Mouse (Mus musculus): Measurements from ENCODE around the gene Scd3. TPM values are rescaled to one million over a fixed set of nuclear protein-coding genes. Genes with fewer than 3 reads are reported as not detected.

The Scd3 gene
- polyA plus RNA-seq, 1 experiment from 2014 or later = 3.4 TPM

- Histone ChIP-seq H3K4me1 (replicated peaks) (peaks cover 13% of the 10 kb centered on the region), H3K9ac (replicated peaks) (no peak overlapping the region), H3K4me2 (replicated peaks) (no peak overlapping the region), H3K4me3 (replicated peaks) (no peak overlapping the region), H3K27ac (no peak overlapping the region), H3K27me3 (no peaks in the 10 kb centered on the region), H3K9me3 (no peaks in the 10 kb centered on the region), H3K36me3 (no peaks in the 10 kb centered on the region)
- 51% methylated on average over 7 of the region's 7 CpGs for WGBS
- no peak for ATAC-seq
Measured at GRCm38 (mm10) chr19:44261774-44262173, 58.7 kb downstream of the Scd3 start.

DNA sequence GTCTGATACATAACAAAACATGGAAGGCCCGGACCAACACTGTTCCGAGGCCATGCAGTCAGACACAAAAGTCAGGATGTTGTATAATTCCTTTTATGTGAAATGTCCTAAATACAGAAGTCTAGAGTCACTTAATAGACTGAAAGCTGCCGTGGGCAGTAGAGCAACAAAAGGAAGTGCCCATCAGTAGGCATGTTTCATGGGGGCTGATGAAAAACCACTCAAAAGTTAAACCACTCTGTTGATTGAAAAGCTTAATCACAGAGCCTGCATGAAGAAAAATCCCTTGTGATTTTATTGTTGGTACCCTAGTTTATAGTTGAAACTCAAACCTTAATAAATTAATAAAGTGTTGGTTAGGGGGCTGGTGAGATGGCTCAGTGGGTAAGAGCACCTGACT lies 60.5 kb downstream of the Scd3 start:
- no peak overlapping the region for H3K27ac ChIP-seq
- no peaks in the 10 kb centered on the region for H3K36me3 ChIP-seq
- H3K4me3 ChIP-seq (replicated peaks) = no peak overlapping the region
- WGBS = 84% methylated on average over 3 of the region's 3 CpGs
- H3K27me3 ChIP-seq = no peaks in the 10 kb centered on the region
- peaks cover 20% of the 10 kb centered on the region for H3K4me1 ChIP-seq (replicated peaks)
- no peak overlapping the region for H3K4me2 ChIP-seq (replicated peaks)
- H3K9ac ChIP-seq (replicated peaks) = no peak overlapping the region
- no peak for ATAC-seq
- H3K9me3 ChIP-seq = no peaks in the 10 kb centered on the region

DNA sequence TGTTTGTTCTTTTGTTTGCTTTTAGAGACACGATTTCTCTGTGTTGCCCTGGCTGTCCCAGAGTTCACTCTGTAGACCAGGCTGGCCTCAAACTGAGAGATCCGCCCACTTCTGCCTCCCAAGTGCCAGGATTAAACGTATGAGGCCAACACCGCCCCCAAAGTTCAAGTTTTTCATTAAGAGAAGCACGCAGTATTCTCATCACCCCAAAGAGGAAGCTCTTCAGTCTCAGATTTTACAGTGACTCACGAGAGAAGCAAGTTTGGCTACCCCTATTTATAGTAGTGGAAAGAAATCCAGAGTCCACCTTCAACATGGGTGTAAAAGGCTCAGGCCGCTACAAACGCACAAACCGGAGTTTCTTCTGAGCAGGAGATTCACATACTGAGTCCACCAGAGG lies 61.2 kb downstream of the Scd3 start:
- Histone ChIP-seq H3K27me3 (no peaks in the 10 kb centered on the region), H3K9ac (replicated peaks) (no peak overlapping the region), H3K9me3 (no peaks in the 10 kb centered on the region), H3K27ac (no peak overlapping the region), H3K4me3 (replicated peaks) (no peak overlapping the region), H3K4me2 (replicated peaks) (no peak overlapping the region), H3K36me3 (no peaks in the 10 kb centered on the region), H3K4me1 (replicated peaks) (peaks cover 20% of the 10 kb centered on the region)
- ATAC-seq = no peak
- 75% methylated on average over 9 of the region's 9 CpGs for WGBS

- WGBS = 49% methylated on average over 7 of the region's 7 CpGs
- Histone ChIP-seq H3K27ac (no peak overlapping the region), H3K4me3 (replicated peaks) (no peak overlapping the region), H3K9me3 (no peaks in the 10 kb centered on the region), H3K36me3 (no peaks in the 10 kb centered on the region), H3K4me2 (replicated peaks) (no peak overlapping the region), H3K27me3 (no peaks in the 10 kb centered on the region), H3K4me1 (replicated peaks) (peaks cover 20% of the 10 kb centered on the region), H3K9ac (replicated peaks) (no peak overlapping the region)
- no peak for ATAC-seq
Measured at GRCm38 (mm10) chr19:44265300-44265699, 62.2 kb downstream of the Scd3 start.

- Histone ChIP-seq H3K4me3 (replicated peaks) (no peak overlapping the region), H3K27me3 (no peaks in the 10 kb centered on the region), H3K27ac (no peak overlapping the region), H3K9me3 (no peaks in the 10 kb centered on the region), H3K9ac (replicated peaks) (no peak overlapping the region), H3K4me2 (replicated peaks) (peak overlapping the region; percentile 77; the same call in 1 of the 2 replicates), H3K4me1 (replicated peaks) (peaks cover 20% of the 10 kb centered on the region), H3K36me3 (no peaks in the 10 kb centered on the region)
- no peak for ATAC-seq
- WGBS = 17% methylated on average over 5 of the region's 5 CpGs
Measured at GRCm38 (mm10) chr19:44265911-44266337, 62.9 kb downstream of the Scd3 start.

DNA sequence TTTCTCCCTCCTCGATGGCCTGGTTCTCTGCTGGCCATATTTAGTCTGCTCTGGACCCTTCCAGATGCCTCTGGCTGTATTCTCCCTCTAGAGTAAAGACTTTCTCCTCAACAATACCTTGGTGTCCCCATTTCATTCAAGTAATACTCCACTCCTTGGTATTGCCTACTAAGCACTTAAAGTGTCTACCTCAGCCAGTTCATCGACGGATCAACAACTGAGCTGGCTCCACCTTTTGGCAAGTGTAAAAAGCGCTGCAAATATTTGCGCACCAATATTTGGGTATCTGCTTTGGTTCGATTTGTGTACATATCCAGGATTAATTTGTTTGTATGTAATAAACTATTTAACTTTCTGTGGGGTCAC lies 63.4 kb downstream of the Scd3 start:
- peaks cover 20% of the 10 kb centered on the region for H3K4me1 ChIP-seq (replicated peaks)
- peak overlapping the region; percentile 88 for H3K27ac ChIP-seq
- H3K4me2 ChIP-seq (replicated peaks) = peak overlapping the region; percentile 77
- WGBS = 5% methylated on average over 6 of the region's 6 CpGs
- no peaks in the 10 kb centered on the region for H3K27me3 ChIP-seq
- H3K9me3 ChIP-seq = no peaks in the 10 kb centered on the region
- peak; percentile 18 for ATAC-seq
- peak overlapping the region; percentile 64 for H3K4me3 ChIP-seq (replicated peaks)
- H3K9ac ChIP-seq (replicated peaks) = peak overlapping the region; percentile 76; the same call in 1 of the 2 replicates
- no peaks in the 10 kb centered on the region for H3K36me3 ChIP-seq

DNA sequence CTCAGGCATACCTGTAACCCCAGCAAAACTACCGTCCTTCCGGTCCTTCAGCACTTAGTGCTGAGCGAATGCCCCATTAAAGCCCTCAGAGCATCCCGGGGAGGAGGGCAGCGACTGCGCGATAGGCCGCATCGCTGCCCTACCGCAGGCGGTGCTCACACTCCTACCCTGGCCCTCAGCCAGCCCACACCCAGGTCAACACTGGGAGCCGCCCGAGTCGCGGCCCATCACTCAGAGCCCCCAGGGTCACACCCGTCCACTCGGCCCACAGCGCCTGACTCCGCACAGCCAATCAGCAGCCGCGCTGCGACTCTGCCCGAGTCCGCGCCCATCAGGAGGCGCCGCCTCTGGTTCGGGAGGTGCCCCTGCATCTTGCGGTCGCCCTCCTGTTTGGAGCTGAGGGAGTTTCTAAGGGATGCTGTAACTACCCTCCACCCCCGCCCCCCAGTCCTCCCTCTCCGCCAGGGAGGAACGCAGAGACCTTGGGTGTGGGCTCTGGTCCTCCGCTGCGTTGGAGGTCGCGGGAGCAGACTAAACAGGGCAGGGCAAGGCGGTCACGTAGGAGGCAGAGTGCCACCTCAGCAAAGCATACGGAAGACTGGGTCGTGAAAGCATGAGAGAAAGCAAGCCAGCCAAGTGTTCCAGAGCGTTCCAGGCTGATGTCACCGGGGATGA lies 63.9 kb downstream of the Scd3 start:
- ATAC-seq = peak; percentile 98
- WGBS = under 1% methylated on average over 43 of the region's 43 CpGs
- Histone ChIP-seq H3K27ac (peak overlapping the region; percentile 88), H3K27me3 (no peaks in the 10 kb centered on the region), H3K9me3 (no peaks in the 10 kb centered on the region), H3K4me2 (replicated peaks) (peak overlapping the region; percentile 77), H3K4me3 (replicated peaks) (peak overlapping the region; percentile 64), H3K9ac (replicated peaks) (peak overlapping the region; percentile 76), H3K4me1 (replicated peaks) (peaks cover 20% of the 10 kb centered on the region), H3K36me3 (no peaks in the 10 kb centered on the region)

DNA sequence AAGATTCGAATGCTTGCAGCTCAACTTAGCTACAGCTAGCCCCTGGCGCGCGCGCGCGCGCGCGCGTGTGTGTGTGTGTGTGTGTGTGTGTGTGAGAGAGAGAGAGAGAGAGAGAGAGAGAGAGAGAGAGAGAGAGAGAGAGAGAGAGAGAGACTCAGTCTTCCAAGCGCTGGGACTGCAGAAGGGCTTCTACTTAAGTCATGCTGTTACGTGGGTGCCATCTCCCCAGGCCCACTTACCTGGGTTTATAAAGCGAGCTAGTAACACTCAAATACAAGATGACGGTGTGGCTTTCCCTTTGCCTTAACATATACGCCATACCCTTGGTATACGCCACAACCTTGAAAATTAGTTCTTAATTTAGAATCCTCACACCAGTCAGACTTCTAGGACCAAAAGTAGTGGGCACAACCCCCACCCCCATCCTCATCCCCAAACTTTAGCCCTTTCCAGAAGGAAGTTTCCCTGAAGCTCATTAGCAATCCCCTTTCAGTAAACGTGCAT lies 64.5 kb downstream of the Scd3 start:
- no peaks in the 10 kb centered on the region for H3K9me3 ChIP-seq
- no peak for ATAC-seq
- H3K36me3 ChIP-seq = no peaks in the 10 kb centered on the region
- H3K9ac ChIP-seq (replicated peaks) = peak overlapping the region; percentile 76
- H3K4me3 ChIP-seq (replicated peaks) = peak overlapping the region; percentile 64
- peaks cover 20% of the 10 kb centered on the region for H3K4me1 ChIP-seq (replicated peaks)
- WGBS = 12% methylated on average over 18 of the region's 18 CpGs
- H3K27me3 ChIP-seq = no peaks in the 10 kb centered on the region
- H3K27ac ChIP-seq = peak overlapping the region; percentile 88
- peak overlapping the region; percentile 77 for H3K4me2 ChIP-seq (replicated peaks)

- Histone ChIP-seq H3K27ac (no peak overlapping the region), H3K36me3 (no peaks in the 10 kb centered on the region), H3K9ac (replicated peaks) (no peak overlapping the region), H3K4me1 (replicated peaks) (no peaks in the 10 kb centered on the region), H3K4me3 (replicated peaks) (no peak overlapping the region), H3K9me3 (no peaks in the 10 kb centered on the region), H3K27me3 (no peaks in the 10 kb centered on the region), H3K4me2 (replicated peaks) (no peak overlapping the region)
- 83% methylated on average over 4 of the region's 4 CpGs for WGBS
- ATAC-seq = no peak
Measured at GRCm38 (mm10) chr19:44273711-44274110, 70.6 kb downstream of the Scd3 start.

- ATAC-seq = no peak
- 88% methylated on average over 4 of the region's 4 CpGs for WGBS
- Histone ChIP-seq H3K9me3 (no peaks in the 10 kb centered on the region), H3K36me3 (no peaks in the 10 kb centered on the region), H3K9ac (replicated peaks) (no peak overlapping the region), H3K27ac (no peak overlapping the region), H3K4me1 (replicated peaks) (no peaks in the 10 kb centered on the region), H3K4me2 (replicated peaks) (no peak overlapping the region), H3K4me3 (replicated peaks) (no peak overlapping the region), H3K27me3 (no peaks in the 10 kb centered on the region)
Measured at GRCm38 (mm10) chr19:44274452-44274851, 71.4 kb downstream of the Scd3 start.

DNA sequence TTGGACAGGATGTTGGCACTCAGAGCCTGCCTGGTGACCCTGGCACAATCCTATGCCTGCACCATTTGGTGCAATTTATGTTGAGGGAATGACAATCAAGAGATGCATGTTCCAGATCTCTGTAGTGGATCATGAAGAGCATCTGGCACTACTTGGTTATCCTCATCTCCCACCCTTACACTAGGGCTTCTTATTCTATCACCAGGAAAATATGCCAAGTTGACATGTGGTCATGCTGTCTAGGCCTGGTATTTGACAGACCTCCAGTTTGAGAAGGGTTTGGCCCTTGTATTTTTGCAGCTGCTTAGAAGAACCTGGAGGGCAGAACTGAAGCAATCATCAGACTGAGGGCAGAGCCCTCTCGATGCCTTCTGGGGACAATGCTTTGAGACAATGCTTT lies 72.3 kb downstream of the Scd3 start:
- ATAC-seq = no peak
- Histone ChIP-seq H3K4me2 (replicated peaks) (no peak overlapping the region), H3K9me3 (no peaks in the 10 kb centered on the region), H3K36me3 (no peaks in the 10 kb centered on the region), H3K27me3 (no peaks in the 10 kb centered on the region), H3K27ac (no peak overlapping the region), H3K4me3 (replicated peaks) (no peak overlapping the region), H3K4me1 (replicated peaks) (peaks cover 6% of the 10 kb centered on the region), H3K9ac (replicated peaks) (no peak overlapping the region)
- 92% methylated on average over 1 of the region's 1 CpGs for WGBS

GRCm38 (mm10) chr19:44276861-44277260 lies 73.8 kb downstream of the Scd3 start:
- no peaks in the 10 kb centered on the region for H3K27me3 ChIP-seq
- no peaks in the 10 kb centered on the region for H3K9me3 ChIP-seq
- peaks cover 17% of the 10 kb centered on the region for H3K4me1 ChIP-seq (replicated peaks)
- H3K9ac ChIP-seq (replicated peaks) = no peak overlapping the region
- H3K4me2 ChIP-seq (replicated peaks) = no peak overlapping the region
- no peak overlapping the region for H3K4me3 ChIP-seq (replicated peaks)
- no peaks in the 10 kb centered on the region for H3K36me3 ChIP-seq
- 91% methylated on average over 5 of the region's 5 CpGs for WGBS
- H3K27ac ChIP-seq = no peak overlapping the region
- no peak for ATAC-seq

DNA sequence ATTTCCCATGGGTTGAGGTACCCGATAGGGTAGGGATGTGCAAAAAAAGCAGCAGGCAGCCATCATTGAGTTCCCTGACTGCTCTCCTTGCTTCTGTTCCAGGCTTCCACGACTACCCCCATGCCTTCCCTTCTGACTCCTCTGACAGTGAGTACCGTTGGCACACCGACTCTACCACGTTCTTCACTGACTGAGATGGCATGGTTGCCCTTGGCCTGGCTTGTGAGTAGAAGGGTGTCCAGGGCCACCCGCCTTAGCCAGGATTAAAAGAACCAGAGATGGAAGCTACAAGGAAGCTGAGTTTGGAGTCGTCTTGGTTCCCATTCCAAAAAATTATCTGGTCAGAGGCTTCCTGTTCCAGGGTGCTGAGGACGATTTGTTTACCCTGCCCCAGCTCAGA lies 74.9 kb downstream of the Scd3 start:
- no peak overlapping the region for H3K27ac ChIP-seq
- H3K4me3 ChIP-seq (replicated peaks) = no peak overlapping the region
- ATAC-seq = no peak
- H3K4me2 ChIP-seq (replicated peaks) = no peak overlapping the region
- H3K36me3 ChIP-seq = no peaks in the 10 kb centered on the region
- H3K9ac ChIP-seq (replicated peaks) = no peak overlapping the region
- no peaks in the 10 kb centered on the region for H3K27me3 ChIP-seq
- 93% methylated on average over 8 of the region's 8 CpGs for WGBS
- peaks cover 26% of the 10 kb centered on the region for H3K4me1 ChIP-seq (replicated peaks)
- H3K9me3 ChIP-seq = no peaks in the 10 kb centered on the region

All from midbrain, embryonic 13.5 days (tissue).